Mouse (Mus musculus) liver, embryonic 13.5 days (tissue): Measurements from ENCODE around the gene Ppp1r1b. TPM values are rescaled to one million over a fixed set of nuclear protein-coding genes. Genes with fewer than 3 reads are reported as not detected.

Source experiments
- ATAC-seq: fragments of 200-750 bp; cut with Nextera tagmentation; 2 replicates; pipeline ENCODE4 v1.8.0; 2017; ENCODE audit warnings: low read depth, mild to moderate bottlenecking, moderate number of reproducible peaks, moderate library complexity
- DNase-seq: peaks from one replicate; pipeline ENCODE4 v3.0.0; 2022
- H3K27ac ChIP-seq: fragments of 300-500 bp; sonication (generic); 2 replicates; pipeline ENCODE4 v1.5.1; 2015; ENCODE audit warnings: moderate library complexity, mild to moderate bottlenecking, inconsistent platforms
- H3K27me3 ChIP-seq: fragments of 300-500 bp; sonication (generic); 2 replicates; pipeline ENCODE4 v1.6.1; 2015; ENCODE audit warnings: mild to moderate bottlenecking, inconsistent platforms
- H3K36me3 ChIP-seq: fragments of 300-500 bp; sonication (generic); 2 replicates; pipeline ENCODE4 v1.6.1; 2015; ENCODE audit warnings: mild to moderate bottlenecking, inconsistent platforms
- H3K4me1 ChIP-seq: fragments of 300-500 bp; sonication (generic); replicated peaks from 2 replicates; pipeline ENCODE4 v1.6.1; 2015; ENCODE audit warnings: inconsistent platforms
- H3K4me2 ChIP-seq: fragments of 300-500 bp; sonication (generic); 2 replicates; pipeline ENCODE4 v1.6.1; 2015; ENCODE audit warnings: inconsistent platforms, mild to moderate bottlenecking, moderate library complexity
- H3K4me3 ChIP-seq: fragments of 300-500 bp; sonication (generic); replicated peaks from 2 replicates; pipeline ENCODE4 v1.5.1; 2015; ENCODE audit warnings: mild to moderate bottlenecking, inconsistent platforms
- H3K9ac ChIP-seq: fragments of 300-500 bp; sonication (generic); 2 replicates; pipeline ENCODE4 v1.6.1; 2015; ENCODE audit warnings: mild to moderate bottlenecking, inconsistent platforms
- H3K9me3 ChIP-seq: fragments of 300-500 bp; sonication (generic); replicated peaks from 2 replicates; pipeline ENCODE4 v1.6.1; 2016; ENCODE audit warnings: inconsistent platforms
- WGBS: fragments of 180-500 bp; shearing (Covaris S2); methylation state at CpG from one replicate; pipeline ENCODE4 v1.1.7; 2015; ENCODE audit not compliant: insufficient replicate concordance; 5-methylcytosine and 5-hydroxymethylcytosine counted together
- polyA plus RNA-seq: library from polyadenylated mRNA; unstranded; fragments of >200 nt; fragmentation: Nextera tagmentation; extraction: Ambion mirVana; gene quantifications from 2 replicates; pipeline ENCODE4 v1.2.1, GENCODE M21; 2015

Ppp1r1b gene
- polyA plus RNA-seq, 1 experiment from 2014 or later, result 0.13 TPM

GRCm38 (mm10) chr11:98338507-98338961, 9.7 kb upstream of the Ppp1r1b start:
- Histone ChIP-seq H3K9ac (no peak overlapping the region), H3K4me2 (peak overlapping the region; percentile 62), H3K27ac (no peak overlapping the region), H3K4me1 (peaks cover 28% of the 10 kb centered on the region), H3K27me3 (peaks cover 95% of the 10 kb centered on the region), H3K36me3 (no peaks in the 10 kb centered on the region), H3K4me3 (peak overlapping the region; percentile 49), H3K9me3 (no peaks in the 10 kb centered on the region)
- ATAC-seq, result no peak
- no peak for DNase-seq
- WGBS, result 2% methylated on average over 54 of the region's 57 CpGs

DNA sequence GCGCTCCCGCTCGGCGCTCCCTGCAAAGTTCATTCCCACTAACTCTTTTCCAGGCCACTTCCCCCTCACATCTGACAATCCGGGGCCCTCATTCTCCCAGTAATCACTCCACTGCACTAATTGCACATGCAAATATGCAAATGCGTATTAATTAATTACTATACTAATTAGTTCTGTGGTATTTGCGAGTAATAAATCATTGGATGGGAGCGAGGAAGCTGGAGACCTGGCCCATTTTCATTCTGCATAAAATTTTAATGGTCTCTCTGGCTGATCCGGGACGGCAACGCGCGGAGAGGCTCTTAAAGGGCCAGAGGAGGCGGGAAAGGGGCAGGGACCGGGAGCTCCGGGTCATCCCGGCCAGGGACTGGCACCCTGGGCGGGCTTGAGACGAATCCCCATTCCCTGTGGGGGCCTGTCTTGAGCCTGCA, 9.1 kb upstream of the Ppp1r1b start:
- Histone ChIP-seq H3K36me3 (no peaks in the 10 kb centered on the region), H3K27me3 (peaks cover 95% of the 10 kb centered on the region), H3K9ac (no peak overlapping the region), H3K9me3 (no peaks in the 10 kb centered on the region), H3K4me3 (peak overlapping the region; percentile 49), H3K4me1 (peaks cover 28% of the 10 kb centered on the region), H3K27ac (no peak overlapping the region), H3K4me2 (peak overlapping the region; percentile 62)
- ATAC-seq, result no peak
- WGBS, result 2% methylated on average over 19 of the region's 19 CpGs
- DNase-seq, result no peak

GRCm38 (mm10) chr11:98339679-98340287, 8.4 kb upstream of the Ppp1r1b start:
- Histone ChIP-seq H3K4me2 (peak overlapping the region; percentile 62; the same call in 1 of the 2 replicates), H3K4me3 (no peak overlapping the region), H3K9ac (no peak overlapping the region), H3K4me1 (peaks cover 23% of the 10 kb centered on the region), H3K27me3 (peaks cover 93% of the 10 kb centered on the region), H3K27ac (no peak overlapping the region), H3K9me3 (no peaks in the 10 kb centered on the region), H3K36me3 (no peaks in the 10 kb centered on the region)
- DNase-seq, result no peak
- peak; percentile 31; the same call in 1 of the 2 replicates for ATAC-seq
- WGBS, result 10% methylated on average over 11 of the region's 11 CpGs

GRCm38 (mm10) chr11:98340597-98340996, 7.6 kb upstream of the Ppp1r1b start:
- no peak overlapping the region for H3K4me3 ChIP-seq
- no peak overlapping the region for H3K27ac ChIP-seq
- DNase-seq (no peak), ATAC-seq (no peak)
- peaks cover 92% of the 10 kb centered on the region for H3K27me3 ChIP-seq
- H3K9ac ChIP-seq, result no peak overlapping the region
- H3K9me3 ChIP-seq, result no peaks in the 10 kb centered on the region
- no peaks in the 10 kb centered on the region for H3K36me3 ChIP-seq
- H3K4me2 ChIP-seq, result no peak overlapping the region
- WGBS, result 10% methylated on average over 4 of the region's 4 CpGs
- peaks cover 18% of the 10 kb centered on the region for H3K4me1 ChIP-seq

DNA sequence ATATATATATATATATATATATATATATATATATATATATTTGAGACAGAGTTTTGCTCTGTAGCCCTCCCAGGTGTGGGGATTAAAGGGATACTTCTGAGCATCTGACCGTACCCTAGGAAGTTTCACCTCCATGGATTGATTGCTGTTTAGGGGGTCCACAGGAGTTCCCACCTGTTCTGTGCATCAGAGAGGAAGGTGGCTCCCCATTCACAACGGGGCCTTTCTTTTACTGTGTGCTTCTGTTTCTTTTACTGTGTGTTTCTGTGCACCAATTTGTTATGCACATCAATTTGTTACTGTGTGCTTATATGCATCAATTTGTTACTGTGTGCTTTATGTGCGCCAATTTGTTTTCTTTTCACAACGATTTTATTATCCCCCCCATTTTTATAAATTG, 7.0 kb upstream of the Ppp1r1b start:
- no peak for DNase-seq
- H3K4me2 ChIP-seq, result no peak overlapping the region
- 43% methylated on average over 4 of the region's 4 CpGs for WGBS
- H3K27ac ChIP-seq, result no peak overlapping the region
- peaks cover 92% of the 10 kb centered on the region for H3K27me3 ChIP-seq
- no peaks in the 10 kb centered on the region for H3K9me3 ChIP-seq
- no peak for ATAC-seq
- H3K4me1 ChIP-seq, result peaks cover 18% of the 10 kb centered on the region
- H3K9ac ChIP-seq, result no peak overlapping the region
- no peaks in the 10 kb centered on the region for H3K36me3 ChIP-seq
- no peak overlapping the region for H3K4me3 ChIP-seq

DNA sequence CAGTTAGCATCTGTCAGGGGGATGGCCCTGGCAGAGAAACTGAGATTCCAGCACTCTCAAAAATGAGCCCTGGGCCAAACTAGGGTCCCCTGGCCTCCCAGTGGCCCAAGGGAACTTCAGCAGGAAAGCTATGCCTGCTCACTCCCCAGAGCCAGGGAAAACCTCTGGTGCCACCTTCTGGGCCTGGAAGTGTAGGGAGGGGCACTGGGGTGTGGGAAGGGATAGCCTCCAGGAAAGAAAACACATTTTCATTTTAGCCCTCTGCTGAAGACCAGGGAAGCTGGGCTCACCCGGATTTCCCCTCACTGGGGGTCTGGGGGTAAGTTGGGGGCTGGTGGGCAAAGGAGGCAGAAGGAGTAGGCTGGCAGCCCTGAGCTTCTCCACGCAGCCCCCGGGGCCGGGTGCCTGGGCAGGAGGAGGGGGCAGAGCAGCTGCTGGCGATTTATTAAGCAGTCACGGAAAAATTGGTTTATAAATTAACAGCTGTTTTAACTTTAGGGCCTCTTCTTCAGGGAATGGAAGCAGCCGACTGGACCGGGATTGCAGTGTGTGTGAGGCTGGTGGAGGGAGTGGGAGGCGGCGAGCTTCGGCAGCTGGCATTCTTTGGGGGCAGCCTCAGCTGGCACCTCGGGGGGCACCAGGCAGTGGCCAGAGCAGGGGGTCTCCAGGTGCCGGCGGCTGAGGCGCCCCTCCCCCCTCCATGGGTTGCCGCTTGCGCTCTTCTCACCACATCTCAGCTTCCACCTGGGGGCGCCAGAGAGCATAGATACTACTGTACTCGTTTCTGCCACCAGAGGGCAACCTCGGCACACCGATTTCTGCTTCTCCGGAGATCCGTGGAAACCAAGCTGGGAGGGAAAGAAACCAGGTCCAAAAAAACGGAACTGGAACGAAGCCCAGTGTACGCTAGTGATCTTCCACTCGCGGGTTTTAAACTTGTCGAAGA, 5.9 kb upstream of the Ppp1r1b start:
- Histone ChIP-seq H3K9me3 (no peaks in the 10 kb centered on the region), H3K4me3 (no peak overlapping the region), H3K9ac (no peak overlapping the region), H3K36me3 (no peaks in the 10 kb centered on the region), H3K4me2 (peak overlapping the region; percentile 39; the same call in 1 of the 2 replicates), H3K27ac (no peak overlapping the region), H3K4me1 (peaks cover 18% of the 10 kb centered on the region), H3K27me3 (peaks cover 92% of the 10 kb centered on the region)
- ATAC-seq (no peak), DNase-seq (peak; percentile 78)
- 3% methylated on average over 29 of the region's 29 CpGs for WGBS

DNA sequence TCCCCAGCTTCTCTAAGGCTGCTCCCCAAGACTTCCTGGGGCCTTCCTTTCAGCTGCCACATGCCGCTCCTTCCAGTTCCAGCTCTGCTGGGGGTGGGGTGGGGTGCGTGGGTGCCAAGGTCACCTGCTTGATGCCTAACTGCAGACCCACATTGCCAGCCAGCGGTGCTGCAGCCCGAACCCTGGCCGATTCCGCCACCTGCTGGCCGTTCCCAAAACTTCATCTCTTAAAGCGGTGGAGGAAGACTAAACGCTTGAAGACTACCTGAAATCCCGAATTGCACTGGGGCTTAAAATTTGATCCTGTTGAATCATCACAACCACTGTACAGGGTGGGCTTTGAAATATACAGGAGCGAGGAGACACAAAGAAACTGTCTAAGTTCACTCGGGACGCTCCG, 3.0 kb upstream of the Ppp1r1b start:
- peak; percentile 48 for DNase-seq
- no peak overlapping the region for H3K4me3 ChIP-seq
- ATAC-seq, result no peak
- H3K9ac ChIP-seq, result no peak overlapping the region
- H3K36me3 ChIP-seq, result no peaks in the 10 kb centered on the region
- no peak overlapping the region for H3K27ac ChIP-seq
- WGBS, result 2% methylated on average over 14 of the region's 14 CpGs
- H3K9me3 ChIP-seq, result no peaks in the 10 kb centered on the region
- peak overlapping the region; percentile 19; the same call in 1 of the 2 replicates for H3K4me2 ChIP-seq
- H3K4me1 ChIP-seq, result peaks cover 17% of the 10 kb centered on the region
- H3K27me3 ChIP-seq, result peaks cover 92% of the 10 kb centered on the region

DNA sequence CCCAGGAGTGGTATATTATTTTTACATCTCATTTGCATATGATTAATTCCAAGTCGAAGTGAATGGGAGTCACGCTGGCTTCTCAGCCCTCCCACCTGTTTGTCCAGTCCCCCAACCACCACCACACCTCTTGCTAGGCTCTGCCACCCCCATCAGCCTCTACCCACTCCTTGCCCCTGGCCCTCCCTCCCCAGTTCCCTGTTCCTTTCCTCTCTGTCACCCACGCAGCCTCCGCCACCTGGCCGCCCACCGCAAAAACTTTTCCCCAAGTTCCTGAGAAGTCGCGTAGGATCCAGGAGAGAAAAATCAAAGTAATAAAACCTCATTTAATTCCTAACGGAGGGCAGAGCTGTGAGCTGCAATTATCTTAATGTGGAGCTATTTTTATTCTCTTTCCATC, 2.0 kb upstream of the Ppp1r1b start:
- no peaks in the 10 kb centered on the region for H3K36me3 ChIP-seq
- no peak for ATAC-seq
- no peak overlapping the region for H3K4me2 ChIP-seq
- peaks cover 94% of the 10 kb centered on the region for H3K27me3 ChIP-seq
- no peak overlapping the region for H3K9ac ChIP-seq
- WGBS, result 18% methylated on average over 9 of the region's 9 CpGs
- no peaks in the 10 kb centered on the region for H3K9me3 ChIP-seq
- no peak for DNase-seq
- H3K27ac ChIP-seq, result no peak overlapping the region
- peaks cover 17% of the 10 kb centered on the region for H3K4me1 ChIP-seq
- H3K4me3 ChIP-seq, result no peak overlapping the region

DNA sequence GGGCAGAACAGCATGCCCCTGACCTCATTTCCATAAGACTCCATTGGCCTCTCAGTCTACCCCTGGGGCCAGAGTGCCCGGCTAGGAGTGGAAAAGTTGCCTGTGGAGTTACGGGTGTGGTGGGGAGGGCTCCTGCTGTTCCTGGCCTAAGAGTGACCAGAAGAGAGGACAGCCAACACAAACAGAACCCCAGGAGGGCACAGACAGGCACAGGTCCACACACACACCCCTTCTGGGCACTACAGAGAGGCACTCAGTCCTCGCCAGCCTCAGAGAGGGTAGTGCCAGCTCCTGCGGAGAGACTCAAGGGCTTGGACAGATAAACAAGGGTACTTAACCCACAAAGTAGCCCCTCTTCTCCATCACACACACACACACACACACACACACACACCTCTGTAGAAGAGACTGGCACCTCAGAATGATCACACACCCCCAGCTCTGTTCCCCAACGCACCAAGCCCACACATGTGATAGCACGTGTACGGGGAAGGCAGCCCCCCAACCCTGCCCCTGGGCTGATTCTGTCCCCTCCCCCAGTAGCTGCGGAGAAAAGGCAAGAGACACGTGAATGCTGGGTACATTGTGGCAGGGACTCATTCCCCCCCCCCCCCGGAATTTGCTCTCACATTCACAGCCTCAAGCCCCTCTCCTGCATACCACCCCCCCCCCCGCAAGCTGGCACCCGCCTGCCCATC, 670 bp upstream of the Ppp1r1b start:
- WGBS, result 10% methylated on average over 11 of the region's 12 CpGs
- ATAC-seq, result no peak
- no peak for DNase-seq

DNA sequence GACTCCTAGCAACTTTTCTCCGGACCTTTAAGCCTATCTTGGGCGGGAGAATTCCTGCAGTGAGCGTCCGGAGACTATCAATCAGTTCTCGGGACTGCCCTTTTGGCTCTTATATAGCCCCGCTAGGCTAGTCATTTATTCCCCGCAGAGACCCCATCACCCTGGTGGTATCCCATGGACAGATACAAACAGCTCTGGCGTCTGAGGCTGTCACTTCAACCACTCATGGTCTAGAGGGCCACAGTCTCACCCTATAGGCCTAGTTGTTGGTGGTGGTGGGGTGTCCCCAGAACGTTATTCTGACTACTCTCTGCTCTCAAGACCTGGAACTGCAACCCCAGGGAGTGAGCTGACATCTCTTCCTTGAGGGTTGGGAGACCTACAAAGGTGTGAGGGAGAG, 1.1 kb downstream of the Ppp1r1b start:
- no peak for DNase-seq
- no peak for ATAC-seq
- Histone ChIP-seq H3K9me3 (no peaks in the 10 kb centered on the region), H3K4me2 (peak overlapping the region; percentile 59; the same call in 1 of the 2 replicates), H3K9ac (no peak overlapping the region), H3K27me3 (peaks cover 97% of the 10 kb centered on the region), H3K36me3 (no peaks in the 10 kb centered on the region), H3K27ac (no peak overlapping the region), H3K4me3 (no peak overlapping the region), H3K4me1 (0 out of 2 replicates have a peak, but pooled peaks cover 9% of the 10 kb centered on the region)
- 5% methylated on average over 9 of the region's 9 CpGs for WGBS

More for the DNA sequence above, 670 bp upstream of the Ppp1r1b start:
- no peaks in the 10 kb centered on the region for H3K36me3 ChIP-seq
- H3K4me1 ChIP-seq, result peaks cover 12% of the 10 kb centered on the region
- H3K4me3 ChIP-seq, result no peak overlapping the region
- no peaks in the 10 kb centered on the region for H3K9me3 ChIP-seq
- no peak overlapping the region for H3K4me2 ChIP-seq
- no peak overlapping the region for H3K27ac ChIP-seq
- H3K27me3 ChIP-seq, result peaks cover 94% of the 10 kb centered on the region
- no peak overlapping the region for H3K9ac ChIP-seq
